Mouse (Mus musculus) megakaryocyte, embryonic 14.5 days (primary cell): ENCODE data around the gene Hist1h2bh. TPM values are rescaled to one million over a fixed set of nuclear protein-coding genes. Genes with fewer than 3 reads are reported as not detected.

ENCODE experiments used
- H3K27me3 ChIP-seq: replicated peaks from 2 replicates; pipeline ENCODE3; 2012; ENCODE audit warnings: inconsistent platforms
- H3K36me3 ChIP-seq: replicated peaks from 2 replicates; pipeline ENCODE3; 2012; ENCODE audit warnings: low read length, inconsistent platforms, mixed read lengths
- H3K4me1 ChIP-seq: 2 replicates; pipeline ENCODE4 v1.6.1; 2012; ENCODE audit warnings: inconsistent platforms
- H3K4me3 ChIP-seq: replicated peaks from 2 replicates; pipeline ENCODE3; 2012; ENCODE audit warnings: moderate library complexity, mild to moderate bottlenecking, inconsistent platforms
- H3K9me3 ChIP-seq: 2 replicates; pipeline ENCODE4 v1.6.1; 2012; ENCODE audit warnings: inconsistent platforms
- FLI1 ChIP-seq: IDR thresholded peaks from 2 replicates; pipeline ENCODE4 v1.6.1; 2012; ENCODE audit warnings: low read length, inconsistent platforms, mixed read lengths
- GATA1 ChIP-seq: IDR thresholded peaks from 3 replicates; pipeline ENCODE4 v1.6.1; 2012; ENCODE audit warnings: mixed read lengths, low read length, inconsistent platforms, borderline replicate concordance
- polyA plus RNA-seq: library from polyadenylated mRNA; stranded (reverse); fragments of >175 nt; gene quantifications from 2 replicates; pipeline ENCODE4 v1.2.3, GENCODE M21; 2012; ENCODE audit warnings: low replicate concordance; ENCODE audit not compliant: insufficient read depth

Gene Hist1h2bh
- polyA plus RNA-seq, 1 experiment = 1.4 TPM

GRCm38 (mm10) chr13:23502031-23502567 lies 41.1 kb downstream of the Hist1h2bh start:
- Histone ChIP-seq H3K4me1 (peaks cover 76% of the 10 kb centered on the region), H3K36me3 (no peaks in the 10 kb centered on the region), H3K27me3 (no peaks in the 10 kb centered on the region), H3K4me3 (peak overlapping the region; percentile 71), H3K9me3 (no peaks in the 10 kb centered on the region)
- no peak for TF ChIP-seq GATA1
- no peak for TF ChIP-seq FLI1

GRCm38 (mm10) chr13:23501511-23501910 lies 41.7 kb downstream of the Hist1h2bh start:
- Histone ChIP-seq H3K9me3 (no peaks in the 10 kb centered on the region), H3K4me3 (peak overlapping the region; percentile 73), H3K36me3 (no peaks in the 10 kb centered on the region), H3K4me1 (peaks cover 76% of the 10 kb centered on the region), H3K27me3 (no peaks in the 10 kb centered on the region)
- TF ChIP-seq GATA1 (no peak), FLI1 (no peak)

GRCm38 (mm10) chr13:23500424-23501200 lies 42.6 kb downstream of the Hist1h2bh start:
- H3K4me1 ChIP-seq = peaks cover 68% of the 10 kb centered on the region
- H3K4me3 ChIP-seq = peak overlapping the region; percentile 46
- no peak for TF ChIP-seq FLI1
- no peak for TF ChIP-seq GATA1
- H3K36me3 ChIP-seq = no peaks in the 10 kb centered on the region
- H3K9me3 ChIP-seq = peaks cover 6% of the 10 kb centered on the region; the same call in 1 of the 2 replicates
- peaks cover under 1% of the 10 kb centered on the region for H3K27me3 ChIP-seq

- TF ChIP-seq FLI1 (no peak), GATA1 (no peak)
- Histone ChIP-seq H3K4me1 (peaks cover 61% of the 10 kb centered on the region), H3K4me3 (peak overlapping the region; percentile 14), H3K27me3 (peaks cover 2% of the 10 kb centered on the region), H3K9me3 (peaks cover 7% of the 10 kb centered on the region; the same call in 1 of the 2 replicates), H3K36me3 (no peaks in the 10 kb centered on the region)
These were observed 43.2 kb downstream of the Hist1h2bh start for GRCm38 (mm10) chr13:23499943-23500342.

GRCm38 (mm10) chr13:23498653-23499052 lies 44.5 kb downstream of the Hist1h2bh start:
- peak overlapping the region; percentile 85 for H3K4me3 ChIP-seq
- no peaks in the 10 kb centered on the region for H3K36me3 ChIP-seq
- TF ChIP-seq FLI1 (no peak), GATA1 (no peak)
- peaks cover 7% of the 10 kb centered on the region; the same call in 1 of the 2 replicates for H3K9me3 ChIP-seq
- peaks cover 49% of the 10 kb centered on the region for H3K4me1 ChIP-seq
- H3K27me3 ChIP-seq = peaks cover 2% of the 10 kb centered on the region

- Histone ChIP-seq H3K4me3 (peak overlapping the region; percentile 85), H3K27me3 (peaks cover 2% of the 10 kb centered on the region), H3K9me3 (peaks cover 7% of the 10 kb centered on the region; the same call in 1 of the 2 replicates), H3K36me3 (no peaks in the 10 kb centered on the region), H3K4me1 (peaks cover 42% of the 10 kb centered on the region)
- TF ChIP-seq GATA1 (no peak), FLI1 (no peak)
These were observed 45.4 kb downstream of the Hist1h2bh start for GRCm38 (mm10) chr13:23497656-23498321.

- no peak for TF ChIP-seq FLI1
- H3K4me1 ChIP-seq = peaks cover 29% of the 10 kb centered on the region
These were observed 47.7 kb downstream of the Hist1h2bh start for GRCm38 (mm10) chr13:23495526-23495925.

GRCm38 (mm10) chr13:23491990-23492389 lies 51.2 kb downstream of the Hist1h2bh start:
- Histone ChIP-seq H3K4me1 (peaks cover 22% of the 10 kb centered on the region), H3K27me3 (peaks cover 19% of the 10 kb centered on the region), H3K36me3 (no peaks in the 10 kb centered on the region), H3K9me3 (peaks cover 7% of the 10 kb centered on the region; the same call in 1 of the 2 replicates), H3K4me3 (peak overlapping the region; percentile 64)
- TF ChIP-seq FLI1 (no peak), GATA1 (no peak)

More at GRCm38 (mm10) chr13:23495526-23495925, 47.7 kb downstream of the Hist1h2bh start:
- no peaks in the 10 kb centered on the region for H3K36me3 ChIP-seq
- peaks cover 2% of the 10 kb centered on the region for H3K27me3 ChIP-seq
- H3K9me3 ChIP-seq = peaks cover 7% of the 10 kb centered on the region; the same call in 1 of the 2 replicates
- no peak overlapping the region for H3K4me3 ChIP-seq

Other genes with a start within 250 kb of the Hist1h2bh start
- gene Zfp322a, start 174.2 kb downstream of the Hist1h2bh start, polyA plus RNA-seq = 0.07 TPM in 1 of 2 replicates, not detected in the other
- gene Abt1, start 119.5 kb downstream of the Hist1h2bh start, polyA plus RNA-seq = 1.6 and 7.8 TPM in 2 replicates
- gene Btn1a1, start 77.5 kb downstream of the Hist1h2bh start, polyA plus RNA-seq = not detected in 2 replicates
- not detected in 2 replicates for gene Btn2a2, start 54.5 kb downstream of the Hist1h2bh start, polyA plus RNA-seq
- gene Hist1h4h, start 12.3 kb downstream of the Hist1h2bh start, polyA plus RNA-seq = 443 and 574 TPM in 2 replicates
- 37.2 and 163 TPM in 2 replicates for gene Hist1h2af, start 9.5 kb downstream of the Hist1h2bh start, polyA plus RNA-seq
- gene Hist1h3g, start 8.0 kb downstream of the Hist1h2bh start, polyA plus RNA-seq = 5.7 and 16.4 TPM in 2 replicates
- 7.0 TPM in 1 of 2 replicates, not detected in the other for gene Hist1h3f, start 660 bp upstream of the Hist1h2bh start, polyA plus RNA-seq
- gene Hist1h4f, start 8.3 kb upstream of the Hist1h2bh start, polyA plus RNA-seq = 8.9 and 30.2 TPM in 2 replicates
- gene Hist1h1d, start 9.9 kb upstream of the Hist1h2bh start, polyA plus RNA-seq = 0.36 and 2.1 TPM in 2 replicates
- 17.9 and 26.5 TPM in 2 replicates for gene Hist1h3e, start 19.0 kb upstream of the Hist1h2bh start, polyA plus RNA-seq
- 13.6 and 16.0 TPM in 2 replicates for gene Hist1h2ae, start 27.8 kb upstream of the Hist1h2bh start, polyA plus RNA-seq
- gene Hist1h2bg, start 28.0 kb upstream of the Hist1h2bh start, polyA plus RNA-seq = 16.8 and 28.8 TPM in 2 replicates
- 7.6 and 73.0 TPM in 2 replicates for gene Hist1h2bf, start 30.8 kb upstream of the Hist1h2bh start, polyA plus RNA-seq
- gene Hist1h2ad, start 31.0 kb upstream of the Hist1h2bh start, polyA plus RNA-seq = 9.6 TPM in 1 of 2 replicates, not detected in the other
- 4.6 and 5.9 TPM in 2 replicates for gene Hist1h3d, start 32.4 kb upstream of the Hist1h2bh start, polyA plus RNA-seq
- gene Hist1h4d, start 38.2 kb upstream of the Hist1h2bh start, polyA plus RNA-seq = 16.4 and 20.4 TPM in 2 replicates
- 1.1 and 1.9 TPM in 2 replicates for gene Hist1h2be, start 77.7 kb upstream of the Hist1h2bh start, polyA plus RNA-seq
- 4.7 and 22.2 TPM in 2 replicates for gene Hist1h1e, start 79.2 kb upstream of the Hist1h2bh start, polyA plus RNA-seq
- 3.6 and 4.7 TPM in 2 replicates for gene Hist1h2ac, start 140.6 kb upstream of the Hist1h2bh start, polyA plus RNA-seq
- 148 and 151 TPM in 2 replicates for gene Hist1h2bc, start 140.8 kb upstream of the Hist1h2bh start, polyA plus RNA-seq
- not detected in 2 replicates for gene Hist1h1t, start 152.4 kb upstream of the Hist1h2bh start, polyA plus RNA-seq
- 4.0 and 19.8 TPM in 2 replicates for gene Hist1h4c, start 155.1 kb upstream of the Hist1h2bh start, polyA plus RNA-seq
- 10.7 TPM in 1 of 2 replicates, not detected in the other for gene Hfe, start 167.5 kb upstream of the Hist1h2bh start, polyA plus RNA-seq
- 353 and 402 TPM in 2 replicates for gene Hist1h1c, start 195.4 kb upstream of the Hist1h2bh start, polyA plus RNA-seq
- 12.6 TPM in 1 of 2 replicates, not detected in the other for gene Hist1h3c, start 202.2 kb upstream of the Hist1h2bh start, polyA plus RNA-seq
- gene Hist1h2bb, start 203.3 kb upstream of the Hist1h2bh start, polyA plus RNA-seq = 7.4 TPM in 1 of 2 replicates, not detected in the other
- 16.0 and 17.5 TPM in 2 replicates for gene Hist1h2ab, start 207.7 kb upstream of the Hist1h2bh start, polyA plus RNA-seq
- 9.9 and 14.5 TPM in 2 replicates for gene Hist1h3b, start 208.9 kb upstream of the Hist1h2bh start, polyA plus RNA-seq
- 17.4 and 40.7 TPM in 2 replicates for gene Hist1h4b, start 213.6 kb upstream of the Hist1h2bh start, polyA plus RNA-seq
- 30.3 and 45.4 TPM in 2 replicates for gene Hist1h4a, start 217.8 kb upstream of the Hist1h2bh start, polyA plus RNA-seq
- 6.6 and 7.4 TPM in 2 replicates for gene Hist1h3a, start 219.0 kb upstream of the Hist1h2bh start, polyA plus RNA-seq
- 3.3 and 3.5 TPM in 2 replicates for gene Hist1h1a, start 220.3 kb upstream of the Hist1h2bh start, polyA plus RNA-seq
- gene Trim38, start 226.5 kb upstream of the Hist1h2bh start, polyA plus RNA-seq = not detected in 2 replicates